Mouse (Mus musculus) left cerebral cortex, adult 18-20 months (tissue): ENCODE measurements around the gene Crabp2. TPM values are rescaled to one million over a fixed set of nuclear protein-coding genes. Genes with fewer than 3 reads are reported as not detected.
A peak's percentile ranks its signal among the peaks of the same experiment; 100 is the strongest.

Experiments used
- DNase-seq, 2 experiments: peaks; one replicate each; pipeline ENCODE4 v3.0.0; 2021 to 2022; ENCODE audit warnings: low spot score in 2 of 2, mixed read lengths in 1 of 2
- total RNA-seq, 2 experiments: library from RNA; stranded (reverse); gene quantifications; 2 replicates each; pipeline ENCODE4 v1.2.3; 2021

Gene Crabp2
- total RNA-seq, 2 experiments from 2014 or later, result 7.9 to 8.4 TPM

DNA sequence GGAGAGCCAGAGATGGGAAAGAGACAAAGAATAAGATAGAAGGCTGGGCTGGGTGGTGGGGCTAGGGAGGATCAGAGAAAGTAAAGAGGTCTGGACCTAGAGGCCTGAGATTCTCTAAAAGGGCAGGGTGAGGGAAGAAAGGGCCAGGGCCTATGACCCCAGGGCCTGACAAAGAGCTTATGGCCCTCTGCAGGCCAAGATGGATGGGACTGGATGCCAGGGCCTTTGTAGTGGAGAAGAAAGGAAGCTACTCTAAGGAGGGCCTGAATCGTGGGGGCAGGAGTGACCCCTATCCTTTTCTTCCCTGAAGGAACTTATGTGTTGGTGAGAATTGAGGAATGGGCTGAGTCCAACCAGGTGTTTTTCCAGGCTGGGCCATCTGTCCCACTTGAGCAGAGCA is 9.6 kb downstream of the Crabp2 start:
- DNase-seq, result no peak

DNA sequence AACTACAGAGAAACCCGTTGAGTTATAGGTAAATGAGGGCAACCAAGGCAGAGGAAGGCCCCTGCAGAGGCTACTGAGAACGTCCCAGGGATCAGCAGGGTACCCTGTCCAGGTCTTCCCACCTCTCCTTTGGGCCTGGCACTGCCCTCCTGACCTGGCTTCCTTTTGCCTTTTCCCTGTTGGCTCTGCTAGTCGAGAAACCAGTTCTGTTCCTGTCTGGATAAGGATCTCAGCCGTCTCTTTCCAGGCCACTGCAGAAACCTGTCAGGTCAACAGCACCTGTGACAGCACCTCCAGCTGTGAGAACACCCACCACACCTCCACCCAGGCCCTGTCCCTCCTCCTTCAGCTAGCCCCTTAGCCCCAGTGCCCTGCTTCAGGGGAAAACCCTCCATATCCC is 10.0 kb downstream of the Crabp2 start:
- DNase-seq, result no peak

- no peak for DNase-seq
Observed at GRCm38 (mm10) chr3:87958967-87959366, 10.5 kb downstream of the Crabp2 start.

DNA sequence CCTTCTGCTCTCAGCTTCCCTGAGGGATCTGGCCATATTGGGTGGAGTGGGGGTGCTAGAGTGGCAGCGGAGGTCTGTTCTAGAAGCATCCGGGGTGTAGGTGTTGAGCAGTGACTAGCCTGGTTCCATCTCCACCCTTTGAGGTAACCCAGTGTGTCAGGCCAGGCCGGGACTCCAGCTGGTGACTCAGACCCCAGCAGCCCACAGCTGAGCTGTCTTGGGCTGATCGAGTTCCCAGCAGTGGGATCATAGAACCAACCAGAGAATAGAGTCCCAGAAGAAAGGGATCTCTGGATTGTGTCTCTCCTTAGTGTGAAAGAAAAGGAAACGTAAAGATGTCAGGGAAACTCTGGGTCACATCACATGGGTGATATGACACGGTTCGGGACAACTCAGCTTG is 10.9 kb downstream of the Crabp2 start:
- DNase-seq, result no peak

DNA sequence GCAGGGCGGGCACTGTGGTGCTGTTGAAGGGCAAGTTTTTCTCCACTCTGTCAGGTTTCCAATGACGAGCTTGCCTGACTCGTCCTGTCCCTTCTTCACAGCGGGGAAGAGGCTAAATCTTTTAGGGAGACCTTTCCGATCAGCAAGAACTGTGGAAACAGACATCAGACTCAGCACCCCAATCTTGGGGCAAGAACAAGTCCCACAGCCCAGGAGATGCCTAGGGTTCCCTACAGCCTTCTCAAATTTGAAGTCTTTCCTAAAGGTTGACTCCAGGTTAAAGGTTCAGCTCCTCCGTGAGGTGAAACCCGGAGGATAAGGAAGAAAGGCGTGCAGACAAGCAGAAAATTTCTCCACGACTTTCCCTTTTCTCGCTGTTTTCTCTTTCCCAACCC is 11.7 kb downstream of the Crabp2 start:
- DNase-seq, result no peak

GRCm38 (mm10) chr3:87960586-87961191 is 12.2 kb downstream of the Crabp2 start:
- DNase-seq, result peak; percentile 70 to 80

DNA sequence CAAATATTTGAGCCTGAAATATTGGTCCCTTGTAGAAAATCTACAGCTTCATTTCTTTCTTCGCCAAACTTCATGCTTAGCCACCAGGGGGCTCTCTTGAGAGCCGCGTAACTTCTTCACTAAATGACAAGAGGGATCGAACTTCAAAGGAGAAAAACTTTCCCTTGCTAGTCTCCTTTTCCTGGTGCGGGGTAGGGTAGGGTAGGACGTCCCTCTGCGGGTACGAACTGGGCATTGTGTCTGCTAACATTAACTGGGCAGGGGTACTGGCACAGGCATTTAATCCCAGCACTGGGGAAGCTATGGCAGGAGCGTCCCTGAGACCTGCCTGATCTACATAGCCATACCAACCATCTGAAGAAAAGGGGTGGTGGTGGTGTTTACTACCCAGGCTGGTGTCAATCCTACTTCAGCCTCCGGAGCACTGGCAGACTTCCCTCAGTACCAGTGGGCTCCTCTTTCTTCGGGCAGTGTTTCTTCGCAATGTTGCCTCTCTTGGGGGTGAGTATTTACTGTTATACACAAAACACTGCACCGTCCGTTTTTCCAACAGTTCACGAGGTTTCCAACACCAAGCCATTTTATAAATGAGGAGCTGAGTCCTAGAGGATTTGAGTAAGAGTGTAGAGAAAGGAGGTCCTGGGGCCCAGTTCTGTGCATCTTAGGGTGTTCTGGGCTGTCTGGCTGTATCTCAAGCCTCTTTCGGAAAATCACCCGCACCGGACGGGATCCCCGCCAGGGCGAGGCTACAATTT is 21.9 kb downstream of the Crabp2 start:
- peak; percentile 49 to 59 for DNase-seq

DNA sequence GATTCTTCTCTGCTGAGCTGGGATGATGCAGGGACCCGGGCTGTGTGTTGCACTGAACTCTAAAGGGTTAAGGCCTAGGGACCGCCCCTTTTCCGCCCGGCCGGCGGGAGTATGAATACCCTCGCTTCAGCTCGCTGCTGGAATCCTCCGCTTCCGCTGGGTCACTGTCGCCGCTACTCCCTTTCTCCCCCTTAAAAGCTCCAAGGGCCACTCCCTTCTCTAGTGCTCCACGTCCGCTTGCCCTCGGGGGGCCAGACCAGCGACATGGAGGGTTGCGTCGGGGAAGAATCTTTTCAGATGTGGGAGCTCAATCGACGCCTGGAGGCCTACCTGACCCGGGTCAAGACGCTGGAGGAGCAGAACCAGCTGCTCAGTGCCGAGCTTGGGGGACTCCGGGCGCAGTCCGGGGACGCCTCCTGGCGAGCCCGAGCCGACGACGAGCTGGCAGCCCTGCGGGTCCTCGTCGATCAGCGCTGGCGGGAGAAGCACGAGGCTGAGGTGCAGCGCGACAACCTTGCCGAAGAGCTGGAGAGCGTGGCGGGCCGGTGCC is 22.5 kb downstream of the Crabp2 start, which contains the start of gene Nes:
Nes (plus strand) TSS at position 140 of the 550 bp plus-strand sequence.
- no peak for DNase-seq

DNA sequence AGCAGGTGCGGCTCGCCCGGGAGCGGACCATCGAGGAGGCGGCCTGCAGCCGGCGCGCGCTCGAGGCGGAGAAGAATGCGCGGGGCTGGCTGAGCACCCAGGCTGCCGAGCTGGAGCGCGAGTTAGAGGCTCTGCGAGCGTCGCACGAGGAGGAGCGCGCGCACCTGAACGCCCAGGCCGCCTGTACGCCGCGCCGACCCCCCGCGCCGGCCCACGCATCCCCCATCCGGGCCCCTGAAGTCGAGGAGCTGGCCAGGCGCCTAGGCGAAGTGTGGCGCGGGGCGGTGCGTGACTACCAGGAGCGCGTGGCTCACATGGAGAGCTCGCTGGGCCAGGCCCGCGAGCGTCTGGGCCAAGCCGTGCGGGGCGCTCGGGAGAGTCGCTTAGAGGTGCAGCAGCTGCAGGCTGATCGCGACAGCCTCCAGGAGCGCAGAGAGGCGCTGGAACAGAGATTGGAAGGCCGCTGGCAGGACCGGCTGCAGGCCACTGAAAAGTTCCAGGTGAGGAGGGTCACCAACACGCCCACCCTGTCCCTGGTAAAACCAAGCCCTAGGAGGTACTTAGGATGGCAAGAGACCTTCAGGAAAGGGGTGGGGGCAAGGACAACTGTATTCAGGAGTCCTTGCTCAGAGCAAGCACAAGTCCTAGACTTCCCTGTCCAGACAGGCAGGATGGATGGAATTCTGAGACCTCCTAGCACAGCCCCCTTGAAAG is 23.2 kb downstream of the Crabp2 start:
- peak in 1 of 2 experiments; percentile 18 for DNase-seq

GRCm38 (mm10) chr3:87972203-87972664 is 23.8 kb downstream of the Crabp2 start:
- peak in 1 of 2 experiments; percentile 24 for DNase-seq

DNA sequence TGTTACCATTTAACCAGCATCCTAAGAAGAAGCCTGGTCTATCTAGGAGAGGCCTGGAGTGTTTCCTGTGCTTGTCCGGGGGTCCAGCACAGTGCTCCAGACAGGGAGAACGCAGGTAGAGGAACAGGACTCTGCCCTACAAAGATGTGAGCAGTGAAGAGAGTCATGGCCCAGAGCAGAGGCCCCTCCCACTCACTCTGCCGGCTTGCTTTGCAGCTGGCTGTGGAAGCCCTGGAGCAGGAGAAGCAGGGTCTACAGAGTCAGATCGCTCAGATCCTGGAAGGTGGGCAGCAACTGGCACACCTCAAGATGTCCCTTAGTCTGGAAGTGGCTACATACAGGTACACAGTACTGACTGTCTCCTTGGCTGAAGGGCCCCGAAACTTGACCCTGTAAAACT is 24.3 kb downstream of the Crabp2 start:
- DNase-seq, result no peak

DNA sequence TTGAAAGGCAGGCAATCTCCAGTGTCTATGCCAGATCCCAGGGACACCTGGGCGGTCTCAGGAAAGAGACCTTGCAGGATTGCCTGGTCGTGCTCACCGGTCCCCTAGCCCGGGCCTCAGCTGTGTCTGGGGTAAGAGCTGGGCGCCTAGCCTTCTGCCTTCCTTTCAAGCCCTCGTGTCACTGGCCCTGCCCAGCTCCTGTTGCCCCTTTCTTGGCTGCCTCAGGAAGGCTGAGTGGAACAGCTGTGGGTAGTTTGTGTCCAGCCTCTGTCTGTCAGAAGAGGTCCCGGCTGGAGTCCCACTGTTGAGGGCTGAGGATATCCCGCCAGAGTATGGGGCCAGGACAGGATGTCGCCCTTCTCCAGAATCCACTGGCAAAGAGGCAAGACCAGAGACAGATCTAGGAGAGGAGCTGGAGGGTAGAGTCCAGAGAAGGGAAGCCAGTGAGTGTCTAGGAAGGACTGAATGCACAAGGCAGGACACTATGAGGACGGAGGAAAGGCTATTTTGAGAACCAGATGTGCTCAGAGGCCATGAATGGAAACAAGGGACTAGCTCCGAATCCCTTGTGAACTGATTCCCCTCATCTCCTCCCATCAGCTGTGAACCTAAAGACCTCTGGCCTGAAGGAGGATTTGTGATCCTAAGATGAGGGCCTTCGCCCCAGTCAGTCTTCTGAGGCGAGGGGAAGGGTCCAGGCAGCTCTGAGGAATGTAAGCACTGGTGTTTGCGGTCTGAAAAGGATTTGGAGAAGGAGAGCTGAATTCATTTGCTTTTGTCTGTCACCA is 25.3 kb downstream of the Crabp2 start:
- DNase-seq, result no peak

- no peak for DNase-seq
Observed at GRCm38 (mm10) chr3:87974381-87974987, 26.0 kb downstream of the Crabp2 start.

DNA sequence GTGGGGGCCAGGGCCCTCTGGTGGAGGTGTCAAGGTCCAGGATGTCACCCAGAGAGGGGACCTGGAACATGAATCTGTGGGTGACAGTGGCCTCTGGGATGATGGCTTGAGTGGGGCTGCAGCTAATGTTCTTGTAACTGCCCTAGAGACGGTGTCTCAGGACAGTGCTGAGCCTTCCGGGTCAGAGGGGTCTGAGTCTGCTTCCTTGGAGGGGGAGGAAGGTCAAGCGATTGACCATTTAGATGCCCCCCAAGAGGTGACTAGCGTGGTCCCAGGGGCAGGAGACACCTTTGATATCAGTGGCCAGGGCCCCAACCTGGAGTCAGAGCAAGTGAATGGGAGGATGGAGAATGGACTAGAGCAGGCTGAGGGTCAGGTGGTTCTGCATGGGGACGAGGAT is 31.0 kb downstream of the Crabp2 start:
- no peak for DNase-seq

DNA sequence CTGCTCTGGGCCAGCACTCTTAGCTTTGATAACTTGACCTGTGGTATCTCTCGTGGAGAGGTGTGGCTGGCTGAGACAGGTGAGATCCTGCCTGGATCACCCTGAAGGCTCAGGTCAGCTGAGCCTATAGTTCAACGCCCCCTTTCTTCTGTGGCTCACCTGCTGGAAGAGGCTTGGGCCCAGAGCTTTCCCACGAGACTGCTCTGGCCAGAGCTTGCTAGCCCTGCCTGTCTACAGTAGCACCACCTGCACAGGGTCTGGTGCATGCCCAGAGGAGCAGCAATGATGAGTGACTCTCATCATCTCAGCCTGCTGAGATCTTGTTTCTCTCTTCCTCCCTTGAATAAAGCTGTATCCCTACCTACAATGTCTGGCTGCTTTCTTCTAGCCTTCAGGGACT is 31.6 kb downstream of the Crabp2 start:
- DNase-seq, result no peak

GRCm38 (mm10) chr3:87980728-87981127 is 32.3 kb downstream of the Crabp2 start:
- no peak for DNase-seq

GRCm38 (mm10) chr3:87981214-87981760 is 32.8 kb downstream of the Crabp2 start:
- no peak for DNase-seq

- DNase-seq, result no peak
Observed at GRCm38 (mm10) chr3:87981894-87982835, 33.7 kb downstream of the Crabp2 start.
